Mouse (Mus musculus): Measurements from ENCODE around the gene Hs3st3a1.

DNA sequence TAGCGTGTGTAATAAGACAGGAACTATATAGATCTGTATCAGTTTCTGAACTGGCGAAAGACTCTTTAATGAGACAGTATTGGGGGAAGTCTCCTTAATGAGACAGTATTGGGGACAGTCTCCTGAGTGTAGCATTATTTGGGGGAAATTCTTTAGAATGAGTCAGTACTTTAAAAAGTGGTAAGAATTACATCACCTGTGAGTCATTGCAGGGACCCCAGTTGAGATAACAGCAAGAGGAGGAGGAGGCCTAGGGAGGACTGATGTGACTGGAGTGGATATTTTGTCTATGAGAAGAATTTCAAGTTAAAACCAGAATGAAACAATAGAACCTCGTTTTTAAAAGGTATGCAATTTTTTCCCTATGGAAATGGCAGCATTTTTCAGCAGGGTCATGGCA lies 26.6 kb downstream of the Hs3st3a1 start:
- TF ChIP-seq CTCF (IDR thresholded peaks at IDR 0.05; ENCODE audit: borderline replicate concordance, insufficient read depth, low read length): no peak
- TF ChIP-seq POLR2A (IDR thresholded peaks at IDR 0.05; ENCODE audit: low read depth, low read length): no peak
